Mouse (Mus musculus) fat pad, adult 2 months (tissue): ENCODE measurements around the gene Acads.
A peak's percentile ranks its signal among the peaks of the same experiment; 100 is the strongest.
"Not testable (repeated sequence)": the region's sequence is repeated elsewhere in the genome, so short reads cannot be mapped to it uniquely, and the experiment has no call there.

Experiments
- DNase-seq: peaks from one replicate; pipeline ENCODE4 v3.0.0-alpha.2; 2011; ENCODE audit warnings: low read depth, low spot score; ENCODE audit errors: extremely low read depth

The Acads gene

DNA sequence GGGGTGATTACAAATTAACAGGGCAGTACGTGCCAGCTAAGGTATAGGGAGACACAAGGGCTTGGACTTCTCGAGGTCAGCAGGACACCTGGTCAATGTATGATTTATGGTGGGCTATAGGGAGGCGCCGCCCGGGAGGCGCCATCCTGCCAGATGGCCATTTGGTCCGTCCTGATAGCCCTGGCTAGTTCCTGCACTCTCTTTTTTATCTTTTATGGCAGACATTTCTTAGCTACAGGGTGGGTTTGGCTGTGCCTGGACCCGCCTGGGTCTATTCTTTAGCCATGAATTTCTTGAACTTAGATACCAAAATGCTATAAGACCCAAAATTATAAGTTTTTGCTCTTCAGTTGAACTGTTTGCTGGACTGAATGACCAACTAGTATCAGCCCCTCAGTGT is 45.8 kb downstream of the Acads start:
- DNase-seq: not testable (repeated sequence)

DNA sequence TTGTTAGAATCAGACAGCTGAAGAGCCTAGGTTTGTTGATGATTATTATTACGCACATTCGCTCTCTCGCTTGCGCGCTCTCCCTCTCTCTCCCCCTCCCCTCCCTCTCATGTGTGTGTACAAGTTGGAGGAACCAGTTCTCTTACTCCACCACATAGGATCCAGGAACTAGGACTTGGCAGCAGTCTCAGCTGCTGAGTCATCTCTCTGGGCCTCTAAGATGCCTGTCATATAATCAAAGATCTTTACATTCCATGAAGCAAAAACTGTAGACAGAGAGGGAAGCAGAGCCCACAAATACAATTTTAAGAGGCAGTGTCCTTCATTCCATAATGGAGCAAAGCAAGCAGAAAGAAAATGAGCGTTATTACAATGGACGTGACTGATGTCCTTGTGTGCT is 47.0 kb downstream of the Acads start:
- peak; percentile 91 for DNase-seq

DNA sequence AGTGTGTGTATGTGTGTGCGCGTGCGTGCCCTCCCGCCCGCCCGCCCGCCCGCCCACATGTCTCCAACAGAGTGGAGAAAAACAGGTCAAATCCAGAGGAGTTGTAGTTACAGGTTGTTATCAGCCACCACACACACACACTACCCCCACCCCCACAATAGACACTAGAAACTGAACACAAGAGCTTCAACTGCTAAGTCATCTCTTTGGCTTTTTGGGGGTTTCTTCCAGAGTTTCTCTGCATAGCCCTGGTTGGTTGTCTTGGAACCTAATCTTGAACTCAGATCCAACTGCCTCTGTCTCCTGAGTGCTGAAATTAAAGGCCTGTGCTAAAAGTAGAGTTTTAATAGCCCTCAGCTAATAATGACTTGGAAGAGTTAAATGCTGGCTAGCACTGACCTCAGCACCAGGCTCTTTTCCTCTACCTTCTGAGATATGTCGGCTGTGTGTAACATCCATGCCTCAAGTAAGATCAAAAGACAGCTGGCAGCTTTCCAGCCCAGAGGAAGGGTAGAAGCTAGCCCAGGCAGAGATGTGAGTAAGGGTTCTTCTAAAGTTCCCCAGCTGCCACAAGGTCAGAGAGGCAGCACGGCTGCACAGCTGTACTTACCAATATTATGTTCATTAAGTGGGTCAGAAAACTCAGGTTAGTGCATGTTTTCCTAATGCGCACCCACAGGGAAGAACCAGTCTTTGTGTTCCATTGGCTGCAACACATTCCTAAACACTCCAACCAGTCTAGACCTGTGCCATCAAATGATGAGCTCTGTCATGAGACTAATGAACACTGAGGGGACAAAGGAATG is 47.8 kb downstream of the Acads start:
- DNase-seq: peak; percentile 64

DNA sequence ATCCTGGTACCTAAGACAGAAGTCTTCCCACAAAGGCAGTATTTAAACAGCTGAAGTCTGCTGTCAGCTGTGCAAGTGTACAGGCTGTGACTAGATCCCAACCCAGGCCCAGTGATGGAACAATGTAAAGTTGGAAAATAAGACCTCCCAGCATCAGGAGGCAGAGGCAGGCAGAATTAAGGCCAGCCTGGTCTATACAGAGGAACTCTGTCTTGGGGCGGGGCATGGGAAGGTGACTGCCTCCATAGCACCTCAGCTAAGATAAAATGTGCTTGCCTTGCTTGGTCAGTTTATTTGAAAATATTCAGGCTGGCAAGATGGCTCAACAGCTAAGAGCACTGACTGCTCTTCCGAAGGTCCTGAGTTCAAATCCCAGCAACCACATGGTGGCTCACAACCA is 48.7 kb downstream of the Acads start:
- DNase-seq: no peak

DNA sequence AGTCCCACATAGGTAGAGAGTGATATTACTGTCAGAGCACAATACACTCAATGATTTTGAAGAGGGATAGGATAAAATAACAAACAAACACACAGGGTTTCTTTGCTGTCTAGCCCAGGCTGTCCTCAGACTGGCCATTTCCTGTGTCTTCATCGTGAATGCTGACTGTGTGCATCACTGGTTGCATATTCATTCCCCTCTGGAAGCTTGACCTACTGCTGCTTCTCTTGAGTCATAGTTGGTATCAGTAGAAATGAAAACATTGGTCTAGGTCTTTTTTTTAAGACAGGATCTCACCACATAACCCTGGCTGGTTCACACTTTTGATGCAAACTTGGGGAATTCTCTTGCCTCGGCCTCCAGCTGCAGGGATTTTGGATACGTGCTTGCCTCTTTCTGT is 49.5 kb downstream of the Acads start:
- DNase-seq: no peak

DNA sequence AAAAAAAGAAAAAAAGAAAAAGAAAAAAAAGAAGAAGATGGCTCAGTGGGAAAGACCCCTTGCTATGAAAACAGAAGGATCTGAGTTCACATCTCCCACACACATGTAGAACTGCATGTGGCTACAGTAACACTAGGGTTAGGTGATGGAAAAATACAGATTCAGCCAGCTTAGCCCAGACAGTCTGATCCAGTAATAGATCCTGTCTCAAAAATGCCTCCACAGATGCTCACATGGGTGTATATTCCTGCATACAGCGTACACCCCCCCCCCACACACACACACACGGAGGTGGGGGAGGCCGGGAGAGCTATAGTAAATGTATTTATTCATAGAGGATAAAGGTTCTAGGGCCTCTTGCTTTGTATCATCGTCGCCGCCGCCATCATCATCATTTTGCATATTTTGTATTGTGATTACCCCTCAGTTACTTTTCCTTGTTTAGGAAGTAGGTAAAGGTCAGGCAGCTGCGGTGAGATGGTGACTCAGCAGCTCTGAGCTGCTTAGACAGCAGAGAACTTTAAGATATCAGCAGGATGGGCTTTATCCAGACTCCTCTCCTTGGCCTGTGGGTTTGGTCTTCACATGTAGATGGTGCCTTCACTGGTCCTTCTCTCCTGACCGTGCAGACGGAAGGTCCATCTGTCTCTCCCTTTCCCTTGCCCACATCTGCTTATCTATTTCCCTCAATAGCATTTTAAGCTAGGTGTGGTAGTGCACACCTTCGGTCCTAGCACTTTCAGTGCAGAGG is 50.3 kb downstream of the Acads start:
- no peak for DNase-seq

DNA sequence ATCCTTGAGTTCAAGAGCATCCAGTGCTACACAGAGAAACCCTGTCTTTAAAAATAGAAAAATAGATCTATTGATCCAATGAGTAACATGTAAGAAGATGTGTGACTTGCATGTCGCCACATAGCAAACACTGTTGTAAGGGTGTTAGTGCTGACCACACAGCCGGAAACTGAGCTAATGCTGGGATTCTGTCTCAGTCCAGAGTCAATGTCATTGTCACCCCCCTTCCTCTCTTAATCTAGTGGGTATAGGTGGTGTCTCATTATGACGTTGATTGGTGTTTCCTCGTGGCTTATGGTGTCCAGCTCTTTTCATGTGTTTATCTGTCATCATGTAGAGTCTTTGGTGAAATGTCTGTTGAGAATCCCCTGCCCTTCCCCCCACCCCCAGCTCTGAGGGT is 52.9 kb downstream of the Acads start:
- DNase-seq: no peak

DNA sequence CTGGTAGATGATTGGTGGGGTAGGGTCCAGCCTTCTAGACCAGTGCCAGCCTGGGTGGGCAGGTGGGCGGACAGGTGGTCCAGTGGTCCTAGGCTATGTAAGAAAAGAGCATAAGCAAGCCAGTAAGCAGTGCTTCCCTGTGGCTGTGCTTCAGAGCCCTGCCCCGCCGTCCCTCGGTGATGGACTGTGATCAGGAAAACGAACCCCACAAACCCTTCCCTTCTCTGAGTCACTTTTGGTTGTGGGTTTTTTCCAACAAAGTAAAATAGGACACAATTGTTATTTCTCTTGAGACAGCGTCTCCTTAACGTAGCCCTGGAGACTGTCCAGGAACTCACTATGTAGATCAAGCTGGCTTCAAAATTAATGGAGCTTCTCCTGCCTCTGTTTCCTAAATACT is 55.8 kb downstream of the Acads start:
- DNase-seq: no peak

DNA sequence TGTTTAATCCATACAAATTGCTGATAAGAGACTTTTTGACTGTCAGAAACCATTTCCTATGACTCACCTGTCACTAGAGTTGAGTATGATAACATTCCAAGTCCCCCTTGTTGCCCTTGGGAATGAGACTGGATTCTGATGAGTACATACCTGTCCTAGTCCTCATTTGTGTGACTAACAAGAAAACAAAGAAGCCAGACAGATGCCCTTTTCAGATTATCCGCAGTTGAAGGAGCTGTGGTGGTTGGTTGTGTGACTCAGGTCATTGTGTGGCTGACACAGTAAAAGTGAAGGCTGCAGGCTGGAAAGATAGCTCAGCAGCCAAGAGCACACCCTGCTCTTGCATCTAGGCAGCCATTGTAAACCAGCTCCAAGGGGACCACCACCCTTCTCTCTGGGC is 56.6 kb downstream of the Acads start:
- DNase-seq: no peak

DNA sequence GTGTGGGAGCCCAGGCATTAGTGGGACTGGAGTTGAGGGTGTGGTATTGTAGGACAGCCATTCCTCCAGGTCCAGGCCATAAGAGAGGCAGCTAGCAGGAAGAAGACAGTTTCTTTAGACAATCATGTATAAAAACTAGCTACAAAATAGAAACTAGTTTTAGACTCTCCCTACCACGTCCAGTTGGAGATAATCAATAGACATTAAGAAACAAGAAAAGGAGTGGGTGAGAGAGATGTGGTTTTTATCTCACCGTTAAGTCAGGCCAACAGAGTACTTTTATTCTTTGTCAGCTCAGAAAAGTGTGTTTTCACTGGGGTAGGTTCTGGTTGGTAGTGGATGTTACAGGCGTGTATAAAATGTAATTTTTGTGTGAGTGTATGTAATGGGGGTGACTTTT is 58.2 kb downstream of the Acads start:
- DNase-seq: no peak
